Mouse (Mus musculus): ENCODE data around the gene Lbhd2.

- TF ChIP-seq CTCF (IDR thresholded peaks at IDR 0.05) (no peak), POLR2A (IDR thresholded peaks at IDR 0.05; ENCODE audit: insufficient read depth, low read depth, low read length) (no peak), EP300 (IDR thresholded peaks at IDR 0.05; ENCODE audit: insufficient read depth, low read depth, low read length) (no peak)
Observed at GRCm38 (mm10) chr12:111367065-111367464, 39.5 kb upstream of the Lbhd2 start.

All from heart, adult 2 months (tissue).